Mouse (Mus musculus) midbrain, embryonic 16.5 days (tissue): ENCODE measurements around the gene 6430548M08Rik. TPM values are rescaled to one million over a fixed set of nuclear protein-coding genes. Genes with fewer than 3 reads are reported as not detected.

Experiments
- polyA plus RNA-seq: library from polyadenylated mRNA; unstranded; fragments of >200 nt; fragmentation: Nextera tagmentation; extraction: Ambion mirVana; gene quantifications from 2 replicates; pipeline ENCODE4 v1.2.1, GENCODE M21; 2015

The 6430548M08Rik gene
- polyA plus RNA-seq, 1 experiment from 2014 or later = 40.2 TPM

Other genes starting within 250 kb of the 6430548M08Rik start
- gene Usp10, start 203.8 kb upstream of the 6430548M08Rik start, polyA plus RNA-seq = 139 and 140 TPM in 2 replicates
- 6.4 and 7.5 TPM in 2 replicates for gene Gm20388, start 203.3 kb upstream of the 6430548M08Rik start, polyA plus RNA-seq
- gene Crispld2, start 121.7 kb upstream of the 6430548M08Rik start, polyA plus RNA-seq = 2.0 and 2.4 TPM in 2 replicates
- 27.8 and 29.5 TPM in 2 replicates for gene Zdhhc7, start 12.7 kb upstream of the 6430548M08Rik start, polyA plus RNA-seq
- gene Fam92b, start 63.3 kb downstream of the 6430548M08Rik start, polyA plus RNA-seq = 2.1 and 2.4 TPM in 2 replicates
- 13.3 and 17.6 TPM in 2 replicates for gene Gse1, start 114.3 kb downstream of the 6430548M08Rik start, polyA plus RNA-seq